ENCODE assay signal across 8 mouse cellular contexts in genomic region chr6:98089185-98089584, GRCm38 (mm10).
DNase-seq lines count a peak whose midpoint lies in the region; ATAC-seq and TF ChIP-seq lines count a peak whose summit lies in the region.

No protein-coding gene starts in this region.

- H3K27ac ChIP-seq in kidney, postnatal 0 days = no peak overlapping the region
- no peak overlapping the region for H3K27ac ChIP-seq in kidney, embryonic 14.5 days (ENCODE audit: low read depth, low read length)
- H3K27ac ChIP-seq in ES-Bruce4 (ENCODE audit: insufficient read depth, low read length) = no peak overlapping the region
- no peak overlapping the region for H3K27ac ChIP-seq in neural tube, embryonic 11.5 days (ENCODE audit: low read depth, low read length)

- H3K4me2 ChIP-seq in kidney, postnatal 0 days (ENCODE audit: low read length) = no peak overlapping the region
- H3K4me2 ChIP-seq in kidney, embryonic 14.5 days (replicated peaks; ENCODE audit: low read depth, low read length) = no peak overlapping the region
- no peak overlapping the region for H3K4me2 ChIP-seq in neural tube, embryonic 11.5 days (ENCODE audit: low read depth)

- H3K4me3 ChIP-seq in kidney, postnatal 0 days (replicated peaks; ENCODE audit: low read depth, low read length) = no peak overlapping the region
- no peak overlapping the region for H3K4me3 ChIP-seq in kidney, embryonic 14.5 days (ENCODE audit: low read length)
- H3K4me3 ChIP-seq in ES-Bruce4 (ENCODE audit: low read depth, low read length) = no peak overlapping the region
- no peak overlapping the region for H3K4me3 ChIP-seq in neural tube, embryonic 11.5 days (ENCODE audit: low read depth, low read length)

- peak; percentile 20 for DNase-seq in adrenal gland, adult 2 months
- no peak for DNase-seq in adrenal gland, adult 18-20 months (ENCODE audit: low spot score in 2 of 2)
- DNase-seq in kidney, postnatal 0 days (ENCODE audit: low spot score) = peak; percentile 28
- peak; percentile 33 for DNase-seq in frontal cortex, postnatal 10 days (ENCODE audit: low spot score in 2 of 2)
- DNase-seq in neural tube, embryonic 11.5 days (ENCODE audit: low spot score) = peak; percentile 47

- no peaks in the 10 kb centered on the region for H3K9me3 ChIP-seq in kidney, postnatal 0 days (replicated peaks; ENCODE audit: low read length)
- H3K9me3 ChIP-seq in kidney, embryonic 14.5 days (ENCODE audit: control insufficient read depth, low read length) = no peaks in the 10 kb centered on the region
- H3K9me3 ChIP-seq in ES-Bruce4 (replicated peaks; ENCODE audit: control insufficient read depth, insufficient read depth, low read length, poor library complexity, severe bottlenecking) = no peaks in the 10 kb centered on the region
- H3K9me3 ChIP-seq in neural tube, embryonic 11.5 days (ENCODE audit: control insufficient read depth, low read length) = no peaks in the 10 kb centered on the region

- H3K36me3 ChIP-seq in kidney, postnatal 0 days (ENCODE audit: insufficient read depth, low read length) = no peaks in the 10 kb centered on the region
- no peaks in the 10 kb centered on the region for H3K36me3 ChIP-seq in kidney, embryonic 14.5 days (ENCODE audit: control insufficient read depth, insufficient read depth, low read length)
- no peaks in the 10 kb centered on the region for H3K36me3 ChIP-seq in ES-Bruce4 (ENCODE audit: control insufficient read depth, insufficient read depth, low read length, poor library complexity, severe bottlenecking)
- no peaks in the 10 kb centered on the region for H3K36me3 ChIP-seq in neural tube, embryonic 11.5 days (ENCODE audit: control insufficient read depth, insufficient read depth, low read length)

- peak; percentile 66 for TF ChIP-seq CTCF in kidney, postnatal 0 days (IDR thresholded peaks at IDR 0.05; ENCODE audit: low read depth)
- peak; percentile 21 for TF ChIP-seq CTCF in ES-Bruce4 (IDR thresholded peaks at IDR 0.05; ENCODE audit: low read depth, low read length)

- no peaks in the 10 kb centered on the region for H3K27me3 ChIP-seq in kidney, postnatal 0 days (ENCODE audit: insufficient read depth, low read length)
- H3K27me3 ChIP-seq in kidney, embryonic 14.5 days (ENCODE audit: control insufficient read depth, insufficient read depth, low read length) = no peaks in the 10 kb centered on the region
- no peaks in the 10 kb centered on the region for H3K27me3 ChIP-seq in ES-Bruce4 (ENCODE audit: control insufficient read depth, insufficient read depth, low read length, poor library complexity, severe bottlenecking)
- H3K27me3 ChIP-seq in neural tube, embryonic 11.5 days (ENCODE audit: control insufficient read depth, insufficient read depth, low read length) = no peaks in the 10 kb centered on the region

- H3K4me1 ChIP-seq in kidney, postnatal 0 days (replicated peaks; ENCODE audit: insufficient read depth, low read length) = no peaks in the 10 kb centered on the region
- H3K4me1 ChIP-seq in kidney, embryonic 14.5 days (ENCODE audit: control insufficient read depth, insufficient read depth, low read length) = no peaks in the 10 kb centered on the region
- H3K4me1 ChIP-seq in ES-Bruce4 (ENCODE audit: control insufficient read depth, insufficient read depth, low read length) = no peaks in the 10 kb centered on the region
- H3K4me1 ChIP-seq in neural tube, embryonic 11.5 days (ENCODE audit: control insufficient read depth, insufficient read depth, low read length) = no peaks in the 10 kb centered on the region

- no peak for ATAC-seq in kidney, postnatal 0 days (replicated peaks; ENCODE audit: low FRiP score, low read depth)
- ATAC-seq in kidney, embryonic 14.5 days (ENCODE audit: low FRiP score, low TSS enrichment) = no peak
- no peak for ATAC-seq in neural tube, embryonic 11.5 days (ENCODE audit: insufficient read depth, low FRiP score, low TSS enrichment)
- ATAC-seq in erythroblast, adult 5-6 weeks (replicated peaks; ENCODE audit: low FRiP score, poor library complexity, severe bottlenecking) = no peak

- 45% methylated on average over 4 of the region's 4 CpGs for WGBS in kidney, postnatal 0 days
- 56% methylated on average over 4 of the region's 4 CpGs for WGBS in kidney, embryonic 14.5 days
- 64% methylated on average over 4 of the region's 4 CpGs for WGBS in neural tube, embryonic 11.5 days

- TF ChIP-seq EP300 in ES-Bruce4 (IDR thresholded peaks at IDR 0.05; ENCODE audit: insufficient read depth, low read depth, low read length) = no peak

- no peak overlapping the region for H3K9ac ChIP-seq in kidney, postnatal 0 days (ENCODE audit: low read depth, low read length)
- no peak overlapping the region for H3K9ac ChIP-seq in kidney, embryonic 14.5 days (ENCODE audit: low read depth, low read length)
- H3K9ac ChIP-seq in ES-Bruce4 (ENCODE audit: low read depth, poor library complexity, severe bottlenecking) = no peak overlapping the region
- H3K9ac ChIP-seq in neural tube, embryonic 11.5 days (ENCODE audit: low read length) = no peak overlapping the region

- no peak for TF ChIP-seq POLR2A in ES-Bruce4 (IDR thresholded peaks at IDR 0.05; ENCODE audit: insufficient read depth, low read length)

Comparison
In these comparisons a context has a peak if more than half of its experiments do, and no peak if none do; other contexts are left out.
1. DNase-seq: peak in adrenal gland, adult 2 months (single experiment), kidney, postnatal 0 days (single experiment), frontal cortex, postnatal 10 days (2 of 2) and neural tube, embryonic 11.5 days (single experiment); none in adrenal gland, adult 18-20 months (0 of 2).